Mouse (Mus musculus): ENCODE data around the gene Clcc1. TPM values are rescaled to one million over a fixed set of nuclear protein-coding genes. Genes with fewer than 3 reads are reported as not detected.

Clcc1 gene
- polyA plus RNA-seq, 1 experiment from 2014 or later, result 90.2 TPM

DNA sequence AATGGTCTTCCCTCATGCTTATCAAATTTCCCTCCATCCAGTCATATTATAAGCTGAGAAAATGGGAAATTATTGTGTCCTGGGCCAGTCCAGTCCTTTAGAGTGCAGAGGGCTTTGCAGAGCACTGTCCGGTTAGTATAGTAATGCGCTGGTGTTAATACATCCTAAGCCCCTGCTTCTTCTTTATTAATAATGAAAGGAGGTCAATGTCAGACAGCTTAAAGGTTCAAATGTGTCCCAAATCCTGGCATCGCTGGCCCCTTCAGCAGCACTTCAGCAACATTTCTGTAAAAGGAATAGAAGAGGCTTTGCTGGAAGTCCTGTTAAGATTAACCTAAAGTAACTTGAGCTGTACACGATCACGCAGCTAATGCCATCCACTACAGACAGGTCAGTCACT, 57.6 kb downstream of the Clcc1 start:
- H3K4me1 ChIP-seq, result peaks cover 12% of the 10 kb centered on the region

GRCm38 (mm10) chr3:108713065-108713675, 59.5 kb downstream of the Clcc1 start:
- WGBS, result 33% methylated on average over 3 of the region's 3 CpGs
- no peak overlapping the region for H3K9ac ChIP-seq
- H3K9me3 ChIP-seq, result no peaks in the 10 kb centered on the region
- peaks cover 12% of the 10 kb centered on the region for H3K4me1 ChIP-seq
- H3K36me3 ChIP-seq, result no peaks in the 10 kb centered on the region
- no peaks in the 10 kb centered on the region for H3K27me3 ChIP-seq
- peak; percentile 27; the same call in 1 of the 2 replicates for ATAC-seq (ENCODE audit: borderline replicate concordance, extremely low read depth, low FRiP score, low TSS enrichment)
- no peak overlapping the region for H3K4me3 ChIP-seq
- no peak overlapping the region for H3K4me2 ChIP-seq
- H3K27ac ChIP-seq, result no peak overlapping the region

More for the DNA sequence above, 57.6 kb downstream of the Clcc1 start:
- no peak overlapping the region for H3K4me2 ChIP-seq
- H3K9me3 ChIP-seq, result no peaks in the 10 kb centered on the region
- no peak overlapping the region for H3K27ac ChIP-seq
- H3K27me3 ChIP-seq, result no peaks in the 10 kb centered on the region
- WGBS, result 90% methylated on average over 5 of the region's 5 CpGs
- H3K36me3 ChIP-seq, result no peaks in the 10 kb centered on the region
- no peak overlapping the region for H3K4me3 ChIP-seq
- ATAC-seq (ENCODE audit: borderline replicate concordance, extremely low read depth, low FRiP score, low TSS enrichment), result no peak
- no peak overlapping the region for H3K9ac ChIP-seq

DNA sequence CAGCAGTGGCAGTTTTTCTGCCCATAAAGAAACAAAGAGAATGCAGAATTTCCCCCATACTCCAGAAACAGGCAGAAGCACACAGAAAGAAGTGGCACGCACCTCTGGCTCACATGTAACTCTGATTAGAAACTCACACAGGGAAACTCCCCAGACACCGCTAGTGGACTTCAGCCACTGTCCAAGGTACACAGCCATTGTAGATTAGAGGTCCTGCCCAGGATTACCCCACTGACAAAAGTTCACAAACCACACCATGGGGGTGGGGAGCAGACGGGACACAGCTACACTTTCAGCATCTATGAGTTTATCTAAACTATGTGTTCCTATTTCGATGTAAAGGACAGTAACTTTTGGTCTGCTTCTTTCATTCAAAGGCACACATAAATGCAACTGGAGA, 61.1 kb downstream of the Clcc1 start:
- no peaks in the 10 kb centered on the region for H3K36me3 ChIP-seq
- ATAC-seq (ENCODE audit: borderline replicate concordance, extremely low read depth, low FRiP score, low TSS enrichment), result no peak
- H3K4me1 ChIP-seq, result peaks cover 17% of the 10 kb centered on the region
- H3K4me2 ChIP-seq, result no peak overlapping the region
- H3K4me3 ChIP-seq, result no peak overlapping the region
- WGBS, result 86% methylated on average over 4 of the region's 4 CpGs
- no peaks in the 10 kb centered on the region for H3K27me3 ChIP-seq
- no peak overlapping the region for H3K9ac ChIP-seq
- H3K27ac ChIP-seq, result no peak overlapping the region
- no peaks in the 10 kb centered on the region for H3K9me3 ChIP-seq

DNA sequence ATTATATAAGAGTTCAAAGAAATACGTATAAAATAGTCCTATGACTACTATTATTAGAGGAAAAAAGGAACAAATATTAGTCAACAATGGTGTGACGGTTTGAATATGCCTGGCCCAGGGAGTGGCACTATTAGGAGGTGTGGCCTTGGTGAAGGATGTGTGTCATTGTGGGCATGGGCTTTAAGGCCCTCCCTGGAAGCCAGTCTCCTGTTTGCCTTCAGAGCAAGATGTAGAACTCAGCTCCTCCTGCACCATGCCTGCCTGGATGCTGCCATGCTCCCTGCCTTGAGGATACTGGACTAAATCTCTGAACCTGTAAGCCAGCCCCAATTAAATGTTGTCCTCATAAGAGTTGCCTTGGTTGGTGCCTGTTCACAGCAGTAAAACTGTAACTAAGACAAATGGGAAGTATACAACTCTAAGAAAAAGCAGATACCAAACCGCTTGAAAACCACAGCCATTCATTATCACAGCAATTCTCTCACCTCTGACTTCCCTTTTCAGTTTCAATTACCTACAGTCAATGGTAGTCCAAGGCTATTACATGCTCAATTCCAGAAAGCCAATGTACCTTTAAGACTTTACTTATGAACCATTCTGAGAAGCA, 64.3 kb downstream of the Clcc1 start:
- WGBS, result 79% methylated on average over 3 of the region's 3 CpGs
- no peak overlapping the region for H3K4me3 ChIP-seq
- no peak overlapping the region for H3K4me2 ChIP-seq
- H3K9ac ChIP-seq, result no peak overlapping the region
- no peaks in the 10 kb centered on the region for H3K27me3 ChIP-seq
- ATAC-seq (ENCODE audit: borderline replicate concordance, extremely low read depth, low FRiP score, low TSS enrichment), result no peak
- no peak overlapping the region for H3K27ac ChIP-seq
- no peaks in the 10 kb centered on the region for H3K9me3 ChIP-seq
- peaks cover 29% of the 10 kb centered on the region for H3K4me1 ChIP-seq
- H3K36me3 ChIP-seq, result no peaks in the 10 kb centered on the region

GRCm38 (mm10) chr3:108719357-108719756, 65.6 kb downstream of the Clcc1 start:
- 71% methylated on average over 2 of the region's 2 CpGs for WGBS
- H3K36me3 ChIP-seq, result no peaks in the 10 kb centered on the region
- H3K4me3 ChIP-seq, result no peak overlapping the region
- peaks cover 22% of the 10 kb centered on the region for H3K4me1 ChIP-seq
- ATAC-seq (ENCODE audit: borderline replicate concordance, extremely low read depth, low FRiP score, low TSS enrichment), result no peak
- H3K27ac ChIP-seq, result no peak overlapping the region
- no peak overlapping the region for H3K9ac ChIP-seq
- no peaks in the 10 kb centered on the region for H3K9me3 ChIP-seq
- no peaks in the 10 kb centered on the region for H3K27me3 ChIP-seq
- H3K4me2 ChIP-seq, result no peak overlapping the region

DNA sequence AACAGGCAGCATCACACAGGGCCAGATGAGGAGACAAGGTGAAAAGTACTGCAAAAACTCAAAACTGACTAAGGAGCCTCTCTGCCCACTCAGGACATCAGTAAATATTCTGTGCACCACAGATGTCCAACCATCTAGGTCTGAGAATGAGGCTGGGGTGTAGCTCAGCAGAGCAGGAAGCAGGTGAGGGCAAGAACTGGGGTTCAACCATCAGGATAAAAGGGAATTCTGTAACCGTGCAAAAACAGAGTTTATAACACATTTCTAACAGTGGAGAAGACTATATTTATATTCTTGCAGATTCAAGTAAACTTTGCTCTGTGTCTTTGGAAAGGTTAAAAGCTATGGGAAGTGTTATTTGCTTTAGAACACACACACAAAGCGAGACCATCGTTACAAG, 66.0 kb downstream of the Clcc1 start:
- ATAC-seq (ENCODE audit: borderline replicate concordance, extremely low read depth, low FRiP score, low TSS enrichment), result no peak
- H3K9me3 ChIP-seq, result no peaks in the 10 kb centered on the region
- peaks cover 22% of the 10 kb centered on the region for H3K4me1 ChIP-seq
- H3K9ac ChIP-seq, result no peak overlapping the region
- no peak overlapping the region for H3K4me2 ChIP-seq
- 61% methylated on average over 3 of the region's 3 CpGs for WGBS
- H3K27me3 ChIP-seq, result no peaks in the 10 kb centered on the region
- no peak overlapping the region for H3K4me3 ChIP-seq
- no peaks in the 10 kb centered on the region for H3K36me3 ChIP-seq
- H3K27ac ChIP-seq, result no peak overlapping the region

DNA sequence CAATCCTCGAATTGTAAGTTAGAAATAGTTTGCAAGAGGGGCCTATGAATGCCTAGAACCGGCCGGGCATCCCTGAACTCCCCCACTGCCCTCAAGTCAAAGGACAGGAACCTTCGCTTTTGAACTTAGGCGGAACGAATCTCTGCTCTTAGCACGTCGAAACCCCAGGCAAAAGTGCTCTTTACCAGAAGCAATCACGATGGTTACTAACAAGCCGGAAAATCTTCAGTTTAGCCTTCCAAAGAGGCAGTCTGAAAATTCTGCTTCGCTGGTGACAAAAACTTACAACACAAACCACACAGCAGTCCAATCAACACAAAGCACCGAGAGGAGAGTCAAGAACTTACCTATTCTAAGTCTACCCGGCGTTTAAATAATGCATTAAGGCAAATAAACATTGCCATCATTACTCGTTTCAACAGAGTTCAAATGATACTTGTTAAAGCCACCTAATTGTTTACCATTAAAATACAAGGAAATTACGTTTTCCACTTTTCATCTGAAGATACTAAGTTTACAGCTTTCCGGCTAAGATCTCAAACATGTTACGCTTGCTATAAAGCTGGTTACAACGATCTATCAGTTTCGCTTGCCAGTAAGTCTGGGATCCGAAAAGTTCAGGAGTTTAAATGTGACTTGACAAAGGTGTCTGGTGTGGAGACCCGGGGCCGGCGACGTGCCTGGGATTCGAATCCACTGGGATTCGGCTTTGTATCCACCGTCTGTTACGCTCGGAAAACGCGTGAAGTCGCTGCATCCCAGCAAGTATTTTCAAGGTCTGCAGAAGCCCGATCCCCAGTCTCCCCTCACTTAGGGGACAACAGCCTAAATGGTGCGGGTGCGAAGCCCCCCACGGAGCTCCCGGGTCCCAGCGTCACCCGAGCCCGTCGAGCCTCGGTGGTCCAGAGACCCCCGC, 67.6 kb downstream of the Clcc1 start:
- no peaks in the 10 kb centered on the region for H3K27me3 ChIP-seq
- H3K9ac ChIP-seq, result peak overlapping the region; percentile 82
- peak overlapping the region; percentile 70 for H3K4me2 ChIP-seq
- ATAC-seq (ENCODE audit: borderline replicate concordance, extremely low read depth, low FRiP score, low TSS enrichment), result peak; percentile 61
- WGBS, result under 1% methylated on average over 44 of the region's 44 CpGs
- H3K36me3 ChIP-seq, result no peaks in the 10 kb centered on the region
- peak overlapping the region; percentile 94 for H3K27ac ChIP-seq
- H3K9me3 ChIP-seq, result no peaks in the 10 kb centered on the region
- peak overlapping the region; percentile 76 for H3K4me3 ChIP-seq
- H3K4me1 ChIP-seq, result peaks cover 22% of the 10 kb centered on the region

GRCm38 (mm10) chr3:108722036-108722872, 68.5 kb downstream of the Clcc1 start, which contains the start of gene Gpsm2:
TSS of gene Gpsm2 (minus strand) at chr3:108722309.
- no peaks in the 10 kb centered on the region for H3K9me3 ChIP-seq
- H3K36me3 ChIP-seq, result no peaks in the 10 kb centered on the region
- H3K27ac ChIP-seq, result peak within 1 kb of the TSS; percentile 94
- H3K4me2 ChIP-seq, result peak within 1 kb of the TSS; percentile 70
- peak; percentile 99 for ATAC-seq (ENCODE audit: borderline replicate concordance, extremely low read depth, low FRiP score, low TSS enrichment)
- WGBS, result 3% methylated on average over 50 of the region's 53 CpGs
- H3K27me3 ChIP-seq, result no peaks in the 10 kb centered on the region
- H3K9ac ChIP-seq, result peak within 1 kb of the TSS; percentile 82
- peaks cover 22% of the 10 kb centered on the region for H3K4me1 ChIP-seq
- peak within 1 kb of the TSS; percentile 76 for H3K4me3 ChIP-seq

GRCm38 (mm10) chr3:108726413-108726812, 72.7 kb downstream of the Clcc1 start:
- H3K36me3 ChIP-seq, result no peaks in the 10 kb centered on the region
- H3K4me1 ChIP-seq, result peaks cover 3% of the 10 kb centered on the region; the same call in 1 of the 2 replicates
- H3K9ac ChIP-seq, result no peak overlapping the region
- H3K27me3 ChIP-seq, result no peaks in the 10 kb centered on the region; the same call in 1 of the 2 replicates
- ATAC-seq (ENCODE audit: borderline replicate concordance, extremely low read depth, low FRiP score, low TSS enrichment), result no peak
- H3K4me3 ChIP-seq, result no peak overlapping the region
- H3K9me3 ChIP-seq, result no peaks in the 10 kb centered on the region
- 83% methylated on average over 7 of the region's 7 CpGs for WGBS
- no peak overlapping the region for H3K4me2 ChIP-seq
- no peak overlapping the region for H3K27ac ChIP-seq

DNA sequence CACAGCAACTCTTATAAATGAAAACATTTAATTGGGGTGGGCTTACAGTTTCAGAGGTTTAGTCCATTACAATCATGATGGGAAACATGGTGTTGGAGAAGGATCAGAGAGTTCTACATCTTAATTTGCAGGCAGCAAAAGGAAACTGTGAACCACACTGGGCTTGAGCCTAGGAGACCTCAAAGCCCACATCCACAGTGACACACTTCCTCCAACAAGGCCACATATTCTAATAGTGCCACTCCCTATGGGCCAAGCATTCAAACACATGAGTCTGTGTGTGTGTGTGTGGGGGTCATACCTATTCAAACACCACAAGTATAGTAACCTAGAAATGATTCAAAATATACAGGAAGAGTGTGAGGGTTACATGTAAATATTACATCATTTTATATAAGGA, 73.6 kb downstream of the Clcc1 start:
- H3K27ac ChIP-seq, result no peak overlapping the region
- H3K4me1 ChIP-seq, result peaks cover 3% of the 10 kb centered on the region; the same call in 1 of the 2 replicates
- no peaks in the 10 kb centered on the region for H3K9me3 ChIP-seq
- no peak for ATAC-seq (ENCODE audit: borderline replicate concordance, extremely low read depth, low FRiP score, low TSS enrichment)
- H3K4me2 ChIP-seq, result no peak overlapping the region
- H3K4me3 ChIP-seq, result no peak overlapping the region
- H3K36me3 ChIP-seq, result no peaks in the 10 kb centered on the region
- H3K9ac ChIP-seq, result no peak overlapping the region
- no peaks in the 10 kb centered on the region; the same call in 1 of the 2 replicates for H3K27me3 ChIP-seq

DNA sequence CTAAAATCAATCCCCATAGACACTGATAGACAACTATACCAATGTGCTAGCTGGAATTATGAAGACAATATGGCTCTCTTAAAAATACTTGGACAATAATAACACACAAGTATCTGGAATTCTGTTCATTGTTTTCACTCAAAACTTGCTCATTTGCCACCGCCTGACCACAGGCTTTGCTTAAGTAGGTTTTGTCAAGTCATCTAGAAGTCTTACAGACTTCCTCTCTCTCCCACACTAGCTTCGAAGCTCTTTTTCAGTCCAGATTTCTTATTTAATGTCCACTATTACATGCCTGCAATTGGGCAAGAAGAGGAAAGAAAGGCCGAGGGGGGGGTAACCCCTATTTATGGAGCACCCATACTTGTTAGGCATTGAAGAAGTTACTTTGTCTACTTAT, 74.1 kb downstream of the Clcc1 start:
- ATAC-seq (ENCODE audit: borderline replicate concordance, extremely low read depth, low FRiP score, low TSS enrichment), result no peak
- no peak overlapping the region for H3K27ac ChIP-seq
- peaks cover under 1% of the 10 kb centered on the region; the same call in 1 of the 2 replicates for H3K4me1 ChIP-seq
- no peak overlapping the region for H3K4me2 ChIP-seq
- no peaks in the 10 kb centered on the region for H3K9me3 ChIP-seq
- H3K36me3 ChIP-seq, result no peaks in the 10 kb centered on the region
- H3K4me3 ChIP-seq, result no peak overlapping the region
- H3K27me3 ChIP-seq, result no peaks in the 10 kb centered on the region; the same call in 1 of the 2 replicates
- WGBS, result 89% methylated on average over 3 of the region's 3 CpGs
- H3K9ac ChIP-seq, result no peak overlapping the region
